Mouse (Mus musculus): ENCODE results near the gene Fam216a. TPM values are rescaled to one million over a fixed set of nuclear protein-coding genes. Genes with fewer than 3 reads are reported as not detected.

Gene Fam216a
- polyA plus RNA-seq, 1 experiment from 2014 or later: 9.8 TPM

DNA sequence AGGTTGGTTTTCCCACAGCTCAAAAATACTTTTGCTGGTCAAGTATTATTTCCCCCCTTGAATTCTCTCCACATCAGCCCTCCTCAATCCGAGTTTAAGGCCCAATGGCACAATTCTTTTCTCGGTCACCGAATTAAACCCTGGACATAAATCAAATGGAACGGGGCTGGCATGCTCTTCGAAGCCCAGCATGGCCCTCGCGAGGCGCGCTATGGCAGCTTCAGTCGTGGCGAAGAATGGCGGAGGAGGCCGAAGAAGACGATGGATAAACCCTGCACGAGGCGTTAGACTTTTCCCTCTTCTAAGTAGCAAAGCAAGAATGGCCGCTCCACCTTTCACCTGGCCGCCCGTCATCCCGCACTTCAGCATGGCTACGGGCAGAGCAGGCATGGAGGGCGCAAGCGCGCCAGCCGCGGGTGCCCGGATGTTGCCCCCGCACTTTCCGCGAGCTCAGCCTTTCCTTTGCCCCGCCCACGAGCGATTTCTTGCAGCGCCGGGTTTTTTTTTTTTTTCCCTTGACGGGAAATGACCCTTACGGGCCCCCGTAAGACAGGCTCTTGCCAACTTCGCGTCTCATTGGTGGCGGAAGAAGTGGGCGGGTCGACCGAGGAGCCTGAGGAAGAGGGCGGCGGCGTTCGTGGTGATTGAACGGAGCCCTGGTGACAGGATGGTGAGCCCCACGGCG, 18.2 kb downstream of the Fam216a start, which contains the start of the genes Rad9b and Vps29:
Gene Rad9b, minus strand, starts transcription at position 427 of the 685 bp plus-strand sequence.
Gene Vps29, plus strand, starts transcription at position 563 of the 685 bp plus-strand sequence.
- Histone ChIP-seq H3K4me3 (ENCODE audit: low read depth, low read length) (peak within 1 kb of the TSS; percentile 95), H3K27me3 (ENCODE audit: insufficient read depth, low read length) (no peaks in the 10 kb centered on the region), H3K9me3 (ENCODE audit: low read length) (no peaks in the 10 kb centered on the region), H3K36me3 (replicated peaks; ENCODE audit: insufficient read depth, low read length) (no peaks in the 10 kb centered on the region), H3K27ac (ENCODE audit: low read depth) (peak within 1 kb of the TSS; percentile 81), H3K4me2 (ENCODE audit: low read depth, low read length) (peak within 1 kb of the TSS; percentile 82), H3K4me1 (ENCODE audit: insufficient read depth) (peaks cover 9% of the 10 kb centered on the region), H3K9ac (replicated peaks) (peak within 1 kb of the TSS; percentile 88)
- ATAC-seq (peak; percentile 96), DNase-seq (peak; percentile 100)
- peak; percentile 85 for TF ChIP-seq EP300 (IDR thresholded peaks at IDR 0.05; ENCODE audit: low read depth)
- no peak for TF ChIP-seq CTCF (IDR thresholded peaks at IDR 0.05; ENCODE audit: low read depth)
- WGBS (ENCODE audit: insufficient replicate concordance): 2% methylated on average over 51 of the region's 51 CpGs

DNA sequence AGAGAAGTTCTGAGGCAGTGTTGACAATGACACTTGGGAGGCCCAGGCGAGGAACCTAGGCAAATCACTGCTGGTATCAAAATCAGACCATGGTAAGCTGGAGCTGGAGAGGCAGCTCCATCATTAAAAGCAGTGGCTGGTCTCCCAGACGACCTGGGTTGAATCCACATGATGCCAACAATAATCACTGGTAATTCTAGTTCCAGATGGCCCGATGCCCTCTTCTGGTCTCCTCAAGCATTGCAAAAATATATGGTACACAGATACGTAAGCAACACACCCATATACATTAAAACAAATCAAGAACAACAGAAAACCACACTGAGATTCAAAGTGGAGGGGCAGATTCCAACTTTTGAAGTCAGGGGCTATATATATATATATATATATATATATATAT, 26.4 kb downstream of the Fam216a start:
- TF ChIP-seq EP300 (IDR thresholded peaks at IDR 0.05; ENCODE audit: low read depth) (no peak), CTCF (IDR thresholded peaks at IDR 0.05; ENCODE audit: low read depth) (peak; percentile 23; the same call in 1 of the 2 replicates)
- Histone ChIP-seq H3K4me3 (ENCODE audit: low read depth, low read length) (no peak overlapping the region), H3K27me3 (ENCODE audit: insufficient read depth, low read length) (no peaks in the 10 kb centered on the region), H3K4me1 (ENCODE audit: insufficient read depth) (no peaks in the 10 kb centered on the region), H3K4me2 (ENCODE audit: low read depth, low read length) (no peak overlapping the region), H3K27ac (ENCODE audit: low read depth) (no peak overlapping the region), H3K9ac (replicated peaks) (no peak overlapping the region), H3K36me3 (replicated peaks; ENCODE audit: insufficient read depth, low read length) (no peaks in the 10 kb centered on the region), H3K9me3 (ENCODE audit: low read length) (no peaks in the 10 kb centered on the region)
- DNase-seq: no peak
- ATAC-seq: no peak
- WGBS (ENCODE audit: insufficient replicate concordance): 76% methylated on average over 4 of the region's 4 CpGs

DNA sequence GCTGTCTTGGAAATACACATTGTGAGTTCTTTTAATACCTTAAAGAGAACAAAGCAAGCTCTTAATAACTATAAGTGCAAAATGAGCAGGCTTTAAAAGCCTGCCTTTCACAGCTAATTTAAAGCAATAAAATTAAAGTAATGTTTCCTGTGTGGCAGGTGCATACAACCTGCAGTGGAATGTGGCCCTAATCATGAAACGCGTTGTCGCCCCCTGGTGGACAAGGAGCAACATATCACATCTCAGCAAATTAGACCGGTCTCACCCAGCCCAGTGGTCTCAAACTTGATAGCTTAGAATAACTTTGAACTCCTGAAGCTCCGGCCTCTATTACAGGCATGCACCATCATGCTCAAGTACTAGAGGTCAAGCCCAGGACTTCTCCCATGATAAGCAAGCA, 27.9 kb downstream of the Fam216a start:
- Histone ChIP-seq H3K4me3 (ENCODE audit: low read depth, low read length) (no peak overlapping the region), H3K4me1 (ENCODE audit: insufficient read depth) (no peaks in the 10 kb centered on the region), H3K4me2 (ENCODE audit: low read depth, low read length) (no peak overlapping the region), H3K27ac (ENCODE audit: low read depth) (no peak overlapping the region), H3K9ac (replicated peaks) (no peak overlapping the region), H3K9me3 (ENCODE audit: low read length) (no peaks in the 10 kb centered on the region), H3K36me3 (replicated peaks; ENCODE audit: insufficient read depth, low read length) (no peaks in the 10 kb centered on the region), H3K27me3 (ENCODE audit: insufficient read depth, low read length) (no peaks in the 10 kb centered on the region)
- ATAC-seq: peak; percentile 54
- TF ChIP-seq EP300 (IDR thresholded peaks at IDR 0.05; ENCODE audit: low read depth) (no peak), CTCF (IDR thresholded peaks at IDR 0.05; ENCODE audit: low read depth) (peak; percentile 94)
- 8% methylated on average over 5 of the region's 5 CpGs for WGBS (ENCODE audit: insufficient replicate concordance)
- DNase-seq: peak; percentile 88

DNA sequence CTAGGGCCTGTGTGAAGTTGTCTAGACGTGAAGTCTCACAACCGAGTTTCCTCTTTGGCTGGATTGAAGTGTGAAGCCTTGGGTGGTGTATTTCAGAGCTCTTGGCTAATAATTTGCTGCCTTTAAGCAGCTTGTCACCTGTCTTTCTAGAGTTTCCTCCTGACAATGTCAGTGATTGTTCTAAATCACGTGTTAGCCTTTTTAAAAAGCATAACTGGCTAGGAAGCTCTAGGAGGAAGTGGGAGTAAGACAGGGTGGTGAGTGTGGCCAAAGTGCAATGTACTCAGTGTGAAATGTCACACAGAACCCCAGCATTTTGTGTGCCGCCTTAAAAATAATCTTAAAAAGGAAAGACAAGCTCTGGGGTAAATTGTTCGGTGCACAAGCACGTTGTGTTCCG, 28.4 kb downstream of the Fam216a start:
- Histone ChIP-seq H3K4me1 (ENCODE audit: insufficient read depth) (no peaks in the 10 kb centered on the region), H3K4me3 (ENCODE audit: low read depth, low read length) (no peak overlapping the region), H3K9me3 (ENCODE audit: low read length) (no peaks in the 10 kb centered on the region), H3K36me3 (replicated peaks; ENCODE audit: insufficient read depth, low read length) (no peaks in the 10 kb centered on the region), H3K27me3 (ENCODE audit: insufficient read depth, low read length) (no peaks in the 10 kb centered on the region), H3K9ac (replicated peaks) (no peak overlapping the region), H3K4me2 (ENCODE audit: low read depth, low read length) (no peak overlapping the region), H3K27ac (ENCODE audit: low read depth) (0 out of 2 replicates have a peak overlapping the region, but pooled peaks have one; percentile 1)
- no peak for ATAC-seq
- DNase-seq: no peak
- no peak for TF ChIP-seq EP300 (IDR thresholded peaks at IDR 0.05; ENCODE audit: low read depth)
- 41% methylated on average over 7 of the region's 7 CpGs for WGBS (ENCODE audit: insufficient replicate concordance)

DNA sequence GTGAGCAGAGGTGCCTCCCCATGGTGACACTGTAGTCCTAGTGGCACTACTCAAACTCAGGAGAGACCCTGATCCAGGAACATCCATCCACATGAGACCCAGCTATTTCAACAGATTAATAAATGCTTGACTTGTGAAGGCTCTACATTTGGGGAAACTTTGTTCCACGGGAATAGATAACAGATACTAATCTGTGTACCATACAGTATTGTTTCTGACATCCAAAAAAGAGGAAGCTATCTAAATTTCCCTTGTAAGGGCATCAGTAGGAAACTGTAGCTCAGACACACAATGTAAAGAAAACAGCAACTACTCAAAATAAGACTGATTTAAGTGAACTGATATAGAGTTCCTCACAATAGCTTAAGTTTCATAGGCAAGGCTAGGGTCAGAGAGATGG, 29.3 kb downstream of the Fam216a start:
- H3K4me1 ChIP-seq (ENCODE audit: insufficient read depth): no peaks in the 10 kb centered on the region
- no peaks in the 10 kb centered on the region for H3K9me3 ChIP-seq (ENCODE audit: low read length)
- WGBS (ENCODE audit: insufficient replicate concordance): 26% methylated on average over 1 of the region's 1 CpGs
- no peak for TF ChIP-seq EP300 (IDR thresholded peaks at IDR 0.05; ENCODE audit: low read depth)
- TF ChIP-seq CTCF (IDR thresholded peaks at IDR 0.05; ENCODE audit: low read depth): no peak
- no peaks in the 10 kb centered on the region for H3K27me3 ChIP-seq (ENCODE audit: insufficient read depth, low read length)
- no peak overlapping the region for H3K4me3 ChIP-seq (ENCODE audit: low read depth, low read length)
- H3K4me2 ChIP-seq (ENCODE audit: low read depth, low read length): no peak overlapping the region
- ATAC-seq (no peak), DNase-seq (no peak)
- no peaks in the 10 kb centered on the region for H3K36me3 ChIP-seq (replicated peaks; ENCODE audit: insufficient read depth, low read length)
- no peak overlapping the region for H3K9ac ChIP-seq (replicated peaks)
- H3K27ac ChIP-seq (ENCODE audit: low read depth): no peak overlapping the region

DNA sequence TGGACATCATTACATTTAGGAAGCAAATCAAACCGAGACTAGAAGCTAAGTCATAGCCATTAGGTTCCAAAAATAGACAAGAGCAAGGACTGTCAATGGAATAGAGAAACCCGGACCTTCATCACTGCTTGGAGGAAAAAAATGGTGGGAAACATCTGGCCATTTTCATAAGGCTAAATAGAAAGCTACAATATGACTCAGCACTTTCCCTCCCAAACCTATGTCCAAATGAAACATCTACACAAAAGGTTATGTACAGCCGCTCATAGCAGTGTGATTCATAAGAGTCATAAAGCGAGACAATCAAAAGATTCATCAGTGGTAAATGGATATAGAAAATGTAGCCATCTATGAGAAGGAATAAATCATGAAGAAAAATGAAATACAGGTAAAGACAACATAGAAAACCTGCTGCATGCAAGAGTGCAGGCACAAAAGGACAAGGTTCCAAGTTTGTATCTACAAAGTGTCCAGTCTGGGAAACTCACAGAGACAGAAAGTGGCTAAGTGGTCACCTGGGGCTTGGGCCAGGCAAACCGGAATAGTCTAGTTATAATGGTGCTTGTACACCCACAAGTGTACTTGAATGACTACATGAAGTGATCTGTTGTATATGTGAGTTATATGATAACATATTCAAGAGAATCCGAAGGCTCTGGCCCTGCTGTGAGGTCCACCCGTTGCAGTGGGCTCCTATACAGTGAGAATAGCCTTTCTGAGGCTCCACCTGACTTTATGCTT, 35.4 kb downstream of the Fam216a start:
- Histone ChIP-seq H3K9me3 (ENCODE audit: low read length) (no peaks in the 10 kb centered on the region), H3K4me3 (ENCODE audit: low read depth, low read length) (no peak overlapping the region), H3K36me3 (replicated peaks; ENCODE audit: insufficient read depth, low read length) (no peaks in the 10 kb centered on the region), H3K27me3 (ENCODE audit: insufficient read depth, low read length) (no peaks in the 10 kb centered on the region), H3K4me1 (ENCODE audit: insufficient read depth) (no peaks in the 10 kb centered on the region), H3K27ac (ENCODE audit: low read depth) (no peak overlapping the region), H3K9ac (replicated peaks) (no peak overlapping the region), H3K4me2 (ENCODE audit: low read depth, low read length) (no peak overlapping the region)
- WGBS (ENCODE audit: insufficient replicate concordance): 79% methylated on average over 7 of the region's 7 CpGs
- ATAC-seq (no peak), DNase-seq (no peak)
- no peak for TF ChIP-seq CTCF (IDR thresholded peaks at IDR 0.05; ENCODE audit: low read depth)
- TF ChIP-seq EP300 (IDR thresholded peaks at IDR 0.05; ENCODE audit: low read depth): no peak

Measured in liver, postnatal 0 days (tissue).